ENCODE assay signal across 8 mouse cellular contexts in genomic region chr11:35282825-35283571, GRCm38 (mm10).
DNase-seq lines count a peak whose midpoint lies in the region; ATAC-seq and TF ChIP-seq lines count a peak whose summit lies in the region.

No protein-coding gene starts in this region.

- no peak overlapping the region for H3K27ac ChIP-seq in kidney, postnatal 0 days
- H3K27ac ChIP-seq in embryonic facial prominence, embryonic 10.5 days (replicated peaks): peak overlapping the region; percentile 74
- H3K27ac ChIP-seq in hindbrain, postnatal 0 days: no peak overlapping the region
- no peak overlapping the region for H3K27ac ChIP-seq in neural tube, embryonic 12.5 days

- TF ChIP-seq CTCF in kidney, postnatal 0 days (IDR thresholded peaks at IDR 0.05; ENCODE audit: low read depth): no peak
- no peak for TF ChIP-seq CTCF in hindbrain, postnatal 0 days (IDR thresholded peaks at IDR 0.05; ENCODE audit: low read depth)

- H3K4me1 ChIP-seq in kidney, postnatal 0 days (replicated peaks; ENCODE audit: insufficient read depth, low read length): peaks cover 11% of the 10 kb centered on the region
- H3K4me1 ChIP-seq in embryonic facial prominence, embryonic 10.5 days: peaks cover 37% of the 10 kb centered on the region
- peaks cover 7% of the 10 kb centered on the region; the same call in 1 of the 2 replicates for H3K4me1 ChIP-seq in hindbrain, postnatal 0 days (ENCODE audit: insufficient read depth, low read length)
- peaks cover 24% of the 10 kb centered on the region for H3K4me1 ChIP-seq in neural tube, embryonic 12.5 days

- no peak overlapping the region for H3K9ac ChIP-seq in kidney, postnatal 0 days (ENCODE audit: low read depth, low read length)
- no peak overlapping the region for H3K9ac ChIP-seq in hindbrain, postnatal 0 days (replicated peaks; ENCODE audit: low read length)
- no peak overlapping the region for H3K9ac ChIP-seq in neural tube, embryonic 12.5 days

- no peak overlapping the region for H3K4me3 ChIP-seq in kidney, postnatal 0 days (replicated peaks; ENCODE audit: low read depth, low read length)
- 0 out of 2 replicates have a peak overlapping the region, but pooled peaks have one; percentile 19 for H3K4me3 ChIP-seq in embryonic facial prominence, embryonic 10.5 days
- H3K4me3 ChIP-seq in hindbrain, postnatal 0 days (ENCODE audit: low read length): no peak overlapping the region
- no peak overlapping the region for H3K4me3 ChIP-seq in neural tube, embryonic 12.5 days

- H3K36me3 ChIP-seq in kidney, postnatal 0 days (ENCODE audit: insufficient read depth, low read length): no peaks in the 10 kb centered on the region
- H3K36me3 ChIP-seq in embryonic facial prominence, embryonic 10.5 days (replicated peaks): no peaks in the 10 kb centered on the region
- no peaks in the 10 kb centered on the region for H3K36me3 ChIP-seq in hindbrain, postnatal 0 days (ENCODE audit: insufficient read depth, low read length)
- no peaks in the 10 kb centered on the region for H3K36me3 ChIP-seq in neural tube, embryonic 12.5 days

- WGBS in kidney, postnatal 0 days: 21% methylated on average over 12 of the region's 12 CpGs
- WGBS in embryonic facial prominence, embryonic 10.5 days: 16% methylated on average over 12 of the region's 12 CpGs
- WGBS in hindbrain, postnatal 0 days: 20% methylated on average over 12 of the region's 12 CpGs
- 21% methylated on average over 12 of the region's 12 CpGs for WGBS in neural tube, embryonic 12.5 days

- ATAC-seq in kidney, postnatal 0 days (replicated peaks; ENCODE audit: low FRiP score, low read depth): peak; percentile 77
- ATAC-seq in hindbrain, postnatal 0 days: peak; percentile 72
- no peak for ATAC-seq in neural tube, embryonic 12.5 days (ENCODE audit: low FRiP score, low read depth)
- ATAC-seq in megakaryocyte progenitor cell, adult 5-6 weeks (replicated peaks; ENCODE audit: poor library complexity): no peak

- no peak overlapping the region for H3K4me2 ChIP-seq in kidney, postnatal 0 days (ENCODE audit: low read length)
- 0 out of 2 replicates have a peak overlapping the region, but pooled peaks have one; percentile 10 for H3K4me2 ChIP-seq in hindbrain, postnatal 0 days (ENCODE audit: low read depth, low read length)
- 0 out of 2 replicates have a peak overlapping the region, but pooled peaks have one; percentile 7 for H3K4me2 ChIP-seq in neural tube, embryonic 12.5 days (replicated peaks)

- peak; percentile 82 for DNase-seq in kidney, postnatal 0 days (ENCODE audit: low spot score)
- no peak for DNase-seq in kidney, postnatal 25 days
- peak; percentile 68 for DNase-seq in embryonic facial prominence, embryonic 10.5 days (ENCODE audit: low spot score)
- peak; percentile 57 for DNase-seq in hindbrain, postnatal 0 days (ENCODE audit: low spot score)
- no peak for DNase-seq in kidney, postnatal 4 days
- no peak for DNase-seq in kidney, postnatal 14 days

- no peaks in the 10 kb centered on the region for H3K27me3 ChIP-seq in kidney, postnatal 0 days (ENCODE audit: insufficient read depth, low read length)
- H3K27me3 ChIP-seq in embryonic facial prominence, embryonic 10.5 days (replicated peaks; ENCODE audit: low read depth, poor library complexity, severe bottlenecking): no peaks in the 10 kb centered on the region
- H3K27me3 ChIP-seq in hindbrain, postnatal 0 days (ENCODE audit: insufficient read depth, low read length): no peaks in the 10 kb centered on the region
- peaks cover 4% of the 10 kb centered on the region; the same call in 1 of the 2 replicates for H3K27me3 ChIP-seq in neural tube, embryonic 12.5 days (replicated peaks)

- no peaks in the 10 kb centered on the region for H3K9me3 ChIP-seq in kidney, postnatal 0 days (replicated peaks; ENCODE audit: low read length)
- H3K9me3 ChIP-seq in embryonic facial prominence, embryonic 10.5 days: no peaks in the 10 kb centered on the region
- no peaks in the 10 kb centered on the region for H3K9me3 ChIP-seq in hindbrain, postnatal 0 days (ENCODE audit: low read length)
- H3K9me3 ChIP-seq in neural tube, embryonic 12.5 days: no peaks in the 10 kb centered on the region

Comparison
In these comparisons a context has a peak if more than half of its experiments do, and no peak if none do; other contexts are left out.
1. DNase-seq: peak in kidney, postnatal 0 days (single experiment), embryonic facial prominence, embryonic 10.5 days (single experiment) and hindbrain, postnatal 0 days (single experiment); none in kidney, postnatal 25 days (0 of 2), kidney, postnatal 4 days (0 of 2) and kidney, postnatal 14 days (single experiment).
2. ATAC-seq: peak in kidney, postnatal 0 days (single experiment) and hindbrain, postnatal 0 days (single experiment); none in neural tube, embryonic 12.5 days (single experiment) and megakaryocyte progenitor cell, adult 5-6 weeks (single experiment).